Mouse (Mus musculus) erythroblast, adult 5-6 weeks (primary cell): ENCODE measurements around the gene E330014E10Rik. TPM values are rescaled to one million over a fixed set of nuclear protein-coding genes. Genes with fewer than 3 reads are reported as not detected.
"Not testable (repeated sequence)": the region's sequence is repeated elsewhere in the genome, so short reads cannot be mapped to it uniquely, and the experiment has no call there.

Experiments
- ATAC-seq: replicated peaks from 2 replicates; pipeline ENCODE4 v1.8.0; 2016; ENCODE audit warnings: moderate number of reproducible peaks, mild to moderate bottlenecking, moderate TSS enrichment, inconsistent platforms; ENCODE audit not compliant: poor library complexity, low FRiP score, severe bottlenecking
- total RNA-seq, 2 experiments: library from RNA; stranded (forward) in 1 of 2; stranded (reverse) in 1 of 2; fragments of 150-400 nt in 1 of 2; fragments of 200-764, 138-1000 nt in 1 of 2; gene quantifications; 2 replicates each; pipeline versions ENCODE4 v1.2.3 to v1.2.4; 2015 to 2017; ENCODE audit warnings: low replicate concordance in 2 of 2

The E330014E10Rik gene
- total RNA-seq (2015; ENCODE audit: low replicate concordance) (not detected in 2 replicates), total RNA-seq (2017; ENCODE audit: low replicate concordance) (not detected in 2 replicates)

DNA sequence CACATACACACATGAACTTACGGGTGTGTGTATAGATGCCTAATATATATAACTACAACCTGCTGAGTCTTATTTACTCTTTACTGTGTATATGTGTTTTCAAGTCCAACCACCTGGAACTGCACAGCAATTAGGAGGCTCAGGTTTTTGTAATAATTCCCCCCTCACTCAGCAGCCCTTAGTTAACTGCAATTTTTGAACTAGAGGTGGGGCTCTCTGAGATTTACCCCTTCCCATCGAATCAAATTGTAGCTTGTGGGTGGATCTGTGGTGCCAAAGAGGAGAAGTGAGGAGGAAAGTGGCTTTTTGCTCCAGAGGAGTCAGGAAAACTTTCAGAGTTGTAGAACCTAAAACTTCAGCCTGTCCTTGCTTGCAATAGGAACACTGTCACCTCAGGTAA, at the start of gene E330014E10Rik:
Gene E330014E10Rik (plus strand): TSS at position 301 of the 400 bp plus-strand sequence.
- ATAC-seq: not testable (repeated sequence)

DNA sequence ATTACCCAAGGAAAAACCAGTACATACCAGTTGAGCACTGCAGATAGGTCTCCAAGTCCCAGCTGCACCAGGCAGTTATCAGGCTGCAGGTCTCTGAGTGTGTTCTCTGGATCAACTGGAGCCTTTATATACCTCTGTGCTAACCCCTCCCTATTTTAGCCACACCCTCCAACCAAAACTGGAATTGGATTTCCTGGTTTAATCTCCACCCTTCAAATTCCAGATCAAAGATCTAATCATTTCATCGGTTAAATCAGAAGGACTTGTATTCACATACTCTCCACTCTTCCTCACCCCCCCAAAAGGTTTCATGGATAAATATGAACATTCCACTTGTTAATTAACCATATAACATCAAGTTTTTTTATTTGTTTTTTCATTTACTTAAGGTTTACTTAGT, 39.7 kb upstream of the E330014E10Rik start, which contains the start of gene Gm7978:
Gene Gm7978 (minus strand): TSS at position 101 of the 400 bp plus-strand sequence.
- ATAC-seq: not testable (repeated sequence)

DNA sequence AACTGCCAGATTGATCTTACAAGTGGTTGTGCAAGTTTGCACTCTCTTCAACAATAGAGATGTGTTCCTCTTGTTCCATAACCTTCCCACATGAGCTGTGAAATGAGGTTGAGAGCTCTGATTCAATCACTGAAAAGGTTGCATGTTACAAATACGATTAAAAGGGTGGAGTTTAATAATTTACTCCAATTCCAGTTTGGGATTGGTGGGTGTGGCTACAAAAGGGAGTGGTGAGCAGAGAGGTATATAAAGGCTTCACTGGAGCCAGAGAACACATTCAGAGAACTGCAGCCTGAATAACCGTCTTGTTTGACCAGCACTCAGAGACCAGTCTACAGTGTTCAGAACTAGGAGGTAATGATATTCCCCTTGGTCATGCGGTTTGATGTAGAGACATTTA, 34.1 kb upstream of the E330014E10Rik start, which contains the start of gene Gm7982:
Gene Gm7982 (plus strand): TSS at position 301 of the 400 bp plus-strand sequence.
- ATAC-seq: not testable (repeated sequence)

DNA sequence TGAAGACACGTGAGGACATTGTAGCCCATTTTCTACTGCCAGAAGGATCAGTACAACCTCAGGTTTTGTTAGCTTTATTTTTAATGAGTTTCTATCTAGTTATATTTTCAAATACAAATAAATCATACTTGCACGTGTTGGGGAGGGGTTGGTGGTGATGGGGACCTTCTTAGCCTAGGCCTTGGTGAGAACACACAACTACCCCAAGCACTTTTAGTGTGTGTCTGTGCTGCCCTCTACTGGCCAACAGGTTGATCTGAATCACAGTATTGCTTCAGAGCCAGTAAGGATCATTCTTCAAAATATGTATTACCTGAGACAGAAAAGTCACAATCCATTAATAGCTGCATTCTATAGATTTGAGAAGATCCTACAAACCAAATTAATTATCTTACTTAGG, 35.1 kb downstream of the E330014E10Rik start:
- not testable (repeated sequence) for ATAC-seq

DNA sequence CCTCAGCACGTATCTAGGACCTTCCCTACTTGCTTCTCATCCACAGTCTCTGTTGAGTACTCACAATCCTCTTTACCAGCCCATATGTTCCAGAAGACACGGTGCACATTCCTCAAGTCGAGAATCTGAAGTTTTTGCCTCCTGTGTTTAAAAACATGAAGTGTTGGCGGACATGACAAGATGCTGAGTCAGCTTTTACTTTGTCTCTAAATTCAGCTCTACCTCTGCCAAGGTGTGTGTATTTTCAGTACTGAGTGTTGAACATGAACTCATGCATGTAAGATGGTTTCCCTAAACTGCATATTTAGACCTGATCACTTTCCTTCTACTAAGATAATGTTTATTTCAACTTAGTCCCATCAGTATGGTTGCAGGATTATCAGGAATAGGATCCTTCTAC, 60.8 kb downstream of the E330014E10Rik start:
- ATAC-seq: no peak

DNA sequence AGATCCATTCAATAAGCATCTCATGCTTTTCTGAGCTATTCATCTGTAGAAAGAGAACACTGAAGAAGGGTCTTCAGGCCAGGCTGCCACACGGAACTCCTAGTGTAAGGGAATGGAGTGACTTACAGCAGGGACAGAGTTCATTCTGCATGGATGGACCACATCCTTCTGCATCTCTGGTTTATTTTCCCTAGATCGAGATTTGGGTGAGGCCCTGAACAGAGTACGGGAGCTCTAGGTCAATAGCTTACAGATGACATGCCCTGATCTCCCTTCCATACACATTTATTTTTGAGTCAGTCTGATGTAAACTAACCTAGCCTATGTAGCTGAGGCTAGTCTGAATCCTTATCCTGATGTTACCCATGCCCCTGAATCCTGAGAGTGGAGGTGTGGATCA, 78.2 kb downstream of the E330014E10Rik start:
- no peak for ATAC-seq

Other genes with a start within 250 kb of the E330014E10Rik start
- not detected in 2 replicates for gene Gm7971, start 181.1 kb upstream of the E330014E10Rik start, total RNA-seq (2015; ENCODE audit: low replicate concordance)
- gene Gm7971, start 181.1 kb upstream of the E330014E10Rik start, total RNA-seq (2017; ENCODE audit: low replicate concordance): not detected in 2 replicates
- not detected in 2 replicates for gene Gm7978, start 39.8 kb upstream of the E330014E10Rik start, total RNA-seq (2015; ENCODE audit: low replicate concordance)
- not detected in 2 replicates for gene Gm7978, start 39.8 kb upstream of the E330014E10Rik start, total RNA-seq (2017; ENCODE audit: low replicate concordance)
- gene Gm7982, start 34.0 kb upstream of the E330014E10Rik start, total RNA-seq (2015; ENCODE audit: low replicate concordance): not detected in 2 replicates
- not detected in 2 replicates for gene Gm7982, start 34.0 kb upstream of the E330014E10Rik start, total RNA-seq (2017; ENCODE audit: low replicate concordance)
- not detected in 2 replicates for gene Cxcl13, start 181.0 kb downstream of the E330014E10Rik start, total RNA-seq (2015; ENCODE audit: low replicate concordance)
- gene Cxcl13, start 181.0 kb downstream of the E330014E10Rik start, total RNA-seq (2017; ENCODE audit: low replicate concordance): not detected in 2 replicates